Mouse (Mus musculus) liver, embryonic 14.5 days (tissue): ENCODE data around the gene Sgsm1. TPM values are rescaled to one million over a fixed set of nuclear protein-coding genes. Genes with fewer than 3 reads are reported as not detected.

ENCODE experiments used
- ATAC-seq: fragments of 200-750 bp; cut with Nextera tagmentation; 2 replicates; pipeline ENCODE4 v1.8.0; 2017; ENCODE audit warnings: moderate number of reproducible peaks, mild to moderate bottlenecking, moderate library complexity; ENCODE audit not compliant: insufficient read depth
- DNase-seq, 3 experiments: peaks; one replicate each; pipeline ENCODE4 v3.0.0-alpha.2; 2012 to 2013; ENCODE audit warnings: low read depth in 3 of 3, low spot score in 3 of 3
- H3K27ac ChIP-seq: fragments of 300-500 bp; sonication (generic); 2 replicates; pipeline ENCODE4 v1.5.1; 2014; ENCODE audit warnings: moderate library complexity, mild to moderate bottlenecking, control low read depth, inconsistent platforms
- H3K27me3 ChIP-seq: fragments of 300-500 bp; sonication (generic); 2 replicates; pipeline ENCODE4 v1.6.1; 2014; ENCODE audit warnings: mild to moderate bottlenecking, low read length, moderate library complexity; ENCODE audit not compliant: control insufficient read depth, insufficient read depth
- H3K36me3 ChIP-seq: fragments of 300-500 bp; sonication (generic); replicated peaks from 2 replicates; pipeline ENCODE4 v1.6.1; 2014; ENCODE audit warnings: low read depth; ENCODE audit not compliant: control insufficient read depth, insufficient read depth
- H3K4me1 ChIP-seq, 2 experiments: fragments of 200-500 bp in 1 of 2; fragments of 300-500 bp in 1 of 2; sonication (generic) in 1 of 2; replicated peaks; 2 replicates each; pipeline ENCODE4 v1.6.1; 2012 to 2014; ENCODE audit warnings: antibody characterized with exemption in 1 of 2, inconsistent platforms in 1 of 2, low read length in 1 of 2; ENCODE audit not compliant: control insufficient read depth in 2 of 2, insufficient read depth in 2 of 2
- H3K4me2 ChIP-seq: fragments of 300-500 bp; sonication (generic); 2 replicates; pipeline ENCODE4 v1.6.1; 2014; ENCODE audit warnings: low read depth, mild to moderate bottlenecking, control low read depth, moderate library complexity
- H3K4me3 ChIP-seq, 2 experiments: fragments of 200-500 bp in 1 of 2; fragments of 300-500 bp in 1 of 2; sonication (generic) in 1 of 2; 2 replicates each; pipeline ENCODE4 v1.5.1; 2012 to 2014; ENCODE audit warnings: low read depth in 2 of 2, low read length in 2 of 2, mild to moderate bottlenecking in 2 of 2, control low read depth in 1 of 2, inconsistent platforms in 1 of 2, moderate library complexity in 1 of 2; ENCODE audit not compliant: insufficient read depth in 1 of 2
- H3K9ac ChIP-seq: fragments of 300-500 bp; sonication (generic); replicated peaks from 2 replicates; pipeline ENCODE4 v1.6.1; 2014; ENCODE audit warnings: mild to moderate bottlenecking, control low read depth, moderate library complexity
- H3K9me3 ChIP-seq: fragments of 300-500 bp; sonication (generic); 2 replicates; pipeline ENCODE4 v1.6.1; 2016; ENCODE audit warnings: low read length, mixed read lengths; ENCODE audit not compliant: control insufficient read depth
- CTCF ChIP-seq: IDR thresholded peaks from 2 replicates; pipeline ENCODE4 v1.5.1; 2016; ENCODE audit warnings: antibody characterized with exemption, low read depth, control low read depth
- EP300 ChIP-seq: IDR thresholded peaks from 2 replicates; pipeline ENCODE4 v1.6.1; 2016; ENCODE audit warnings: antibody characterized with exemption, low read depth
- WGBS: fragments of 180-500 bp; shearing (Covaris S2); extraction: QIAGEN DNeasy Blood & Tissue Kit; methylation state at CpG from one replicate; pipeline ENCODE4 v1.1.7; 2014; ENCODE audit not compliant: insufficient replicate concordance; 5-methylcytosine and 5-hydroxymethylcytosine counted together
- polyA plus RNA-seq, 2 experiments: library from polyadenylated mRNA; depleted of rRNA in 1 of 2; stranded (reverse) in 1 of 2; unstranded in 1 of 2; fragments of >200 nt; fragmentation: Nextera tagmentation in 1 of 2; extraction: Ambion mirVana in 1 of 2; gene quantifications; 2 replicates each; pipeline versions ENCODE4 v1.2.1 to v1.2.3; 2012 to 2014

The Sgsm1 gene
- polyA plus RNA-seq, 2 experiments, result 1.4 to 1.5 TPM

GRCm38 (mm10) chr5:113306750-113307477, 3.7 kb downstream of the Sgsm1 start:
- H3K4me3 ChIP-seq, result no peak overlapping the region
- H3K4me1 ChIP-seq, result no peaks in the 10 kb centered on the region
- H3K36me3 ChIP-seq, result no peaks in the 10 kb centered on the region
- H3K27ac ChIP-seq, result no peak overlapping the region
- DNase-seq (no peak), ATAC-seq (no peak)
- H3K9ac ChIP-seq, result no peak overlapping the region
- 8% methylated on average over 25 of the region's 25 CpGs for WGBS
- TF ChIP-seq EP300 (no peak), CTCF (no peak)
- peaks cover 2% of the 10 kb centered on the region; the same call in 1 of the 2 replicates for H3K27me3 ChIP-seq
- no peaks in the 10 kb centered on the region for H3K9me3 ChIP-seq
- no peak overlapping the region for H3K4me2 ChIP-seq

- 84% methylated on average over 5 of the region's 5 CpGs for WGBS
- no peak for ATAC-seq
- no peak overlapping the region for H3K4me2 ChIP-seq
Measured at GRCm38 (mm10) chr5:113304527-113304926, 6.1 kb downstream of the Sgsm1 start.

GRCm38 (mm10) chr5:113301841-113302240, 8.7 kb downstream of the Sgsm1 start:
- no peaks in the 10 kb centered on the region for H3K9me3 ChIP-seq
- H3K27me3 ChIP-seq, result no peaks in the 10 kb centered on the region
- H3K9ac ChIP-seq, result no peak overlapping the region
- H3K4me3 ChIP-seq, result no peak overlapping the region
- no peak overlapping the region for H3K27ac ChIP-seq
- DNase-seq, result no peak
- no peak overlapping the region for H3K4me2 ChIP-seq
- no peaks in the 10 kb centered on the region for H3K36me3 ChIP-seq
- ATAC-seq, result no peak
- WGBS, result 22% methylated on average over 13 of the region's 13 CpGs
- TF ChIP-seq EP300 (no peak), CTCF (no peak)
- no peaks in the 10 kb centered on the region for H3K4me1 ChIP-seq

More at GRCm38 (mm10) chr5:113304527-113304926, 6.1 kb downstream of the Sgsm1 start:
- no peaks in the 10 kb centered on the region for H3K4me1 ChIP-seq
- no peak for TF ChIP-seq CTCF
- TF ChIP-seq EP300, result no peak
- H3K27ac ChIP-seq, result no peak overlapping the region
- no peaks in the 10 kb centered on the region for H3K9me3 ChIP-seq
- DNase-seq, result no peak
- no peaks in the 10 kb centered on the region for H3K27me3 ChIP-seq
- H3K4me3 ChIP-seq, result no peak overlapping the region
- no peak overlapping the region for H3K9ac ChIP-seq
- no peaks in the 10 kb centered on the region for H3K36me3 ChIP-seq

GRCm38 (mm10) chr5:113300148-113300889, 10.3 kb downstream of the Sgsm1 start:
- Histone ChIP-seq H3K27ac (no peak overlapping the region), H3K9me3 (no peaks in the 10 kb centered on the region), H3K9ac (no peak overlapping the region), H3K4me3 (no peak overlapping the region), H3K27me3 (no peaks in the 10 kb centered on the region), H3K36me3 (no peaks in the 10 kb centered on the region), H3K4me2 (no peak overlapping the region), H3K4me1 (no peaks in the 10 kb centered on the region)
- WGBS, result 60% methylated on average over 21 of the region's 22 CpGs
- DNase-seq, result no peak
- ATAC-seq, result no peak
- TF ChIP-seq EP300, result no peak
- TF ChIP-seq CTCF, result no peak

- ATAC-seq, result no peak
- WGBS, result 42% methylated on average over 9 of the region's 9 CpGs
- no peak overlapping the region for H3K27ac ChIP-seq
Measured at GRCm38 (mm10) chr5:113299433-113299832, 11.2 kb downstream of the Sgsm1 start.

More at GRCm38 (mm10) chr5:113299433-113299832, 11.2 kb downstream of the Sgsm1 start:
- Histone ChIP-seq H3K4me2 (no peak overlapping the region), H3K4me3 (no peak overlapping the region), H3K36me3 (no peaks in the 10 kb centered on the region), H3K4me1 (no peaks in the 10 kb centered on the region), H3K9ac (no peak overlapping the region), H3K9me3 (no peaks in the 10 kb centered on the region), H3K27me3 (no peaks in the 10 kb centered on the region)
- no peak for DNase-seq
- no peak for TF ChIP-seq EP300
- no peak for TF ChIP-seq CTCF
